Mouse (Mus musculus) kidney, adult 2 months (tissue): ENCODE results near the gene Gm20795. TPM values are rescaled to one million over a fixed set of nuclear protein-coding genes. Genes with fewer than 3 reads are reported as not detected.
"Not testable (repeated sequence)": the region's sequence is repeated elsewhere in the genome, so short reads cannot be mapped to it uniquely, and the experiment has no call there.

Experiments used
- DNase-seq: peaks from one replicate; pipeline ENCODE4 v3.0.0; 2021
- H3K27ac ChIP-seq: fragments of 200-500 bp; 2 replicates; pipeline ENCODE4 v1.5.1; 2012; ENCODE audit warnings: low read depth, low read length, control low read depth, inconsistent platforms; ENCODE audit not compliant: insufficient read depth
- H3K27me3 ChIP-seq: fragments of 200-500 bp; replicated peaks from 2 replicates; pipeline ENCODE4 v1.6.1; 2012; ENCODE audit warnings: mild to moderate bottlenecking, moderate library complexity, low read length, inconsistent platforms; ENCODE audit not compliant: control insufficient read depth, insufficient read depth
- H3K36me3 ChIP-seq: fragments of 200-500 bp; 2 replicates; pipeline ENCODE4 v1.6.1; 2012; ENCODE audit warnings: mild to moderate bottlenecking, moderate library complexity, low read length, inconsistent platforms; ENCODE audit not compliant: control insufficient read depth, insufficient read depth
- H3K4me1 ChIP-seq: fragments of 200-500 bp; 2 replicates; pipeline ENCODE4 v1.6.1; 2011; ENCODE audit warnings: low read length; ENCODE audit not compliant: control insufficient read depth, insufficient read depth
- H3K4me3 ChIP-seq: fragments of 200-500 bp; 2 replicates; pipeline ENCODE4 v1.5.1; 2011; ENCODE audit warnings: mild to moderate bottlenecking, low read depth, low read length, control low read depth; ENCODE audit not compliant: insufficient read depth
- WGBS: fragments of 180-500 bp; shearing (Covaris S2); methylation state at CpG from one replicate; pipeline ENCODE4 v1.1.7; 2018; 5-methylcytosine and 5-hydroxymethylcytosine counted together
- polyA plus RNA-seq: library from polyadenylated mRNA; depleted of rRNA; stranded (reverse); fragments of >200 nt; gene quantifications from 2 replicates; pipeline ENCODE4 v1.2.3, GENCODE M21; 2012; rRNA removed

The Gm20795 gene
- not detected in 2 replicates for polyA plus RNA-seq

GRCm38 (mm10) chrY:40804614-40805013 is at the start of gene Gm20795:
TSS of gene Gm20795 (plus strand) at chrY:40804914.
- H3K27me3 ChIP-seq, H3K4me1 ChIP-seq, H3K4me3 ChIP-seq, H3K27ac ChIP-seq, DNase-seq, H3K36me3 ChIP-seq: not testable (repeated sequence)

- WGBS = no CpG with 5 or more reads among the region's 3 CpGs
- DNase-seq = not testable (repeated sequence)
Observed at GRCm38 (mm10) chrY:40775665-40776064, 29.0 kb upstream of the Gm20795 start, which contains the start of gene Gm21797. TSS of gene Gm21797 (minus strand) at chrY:40775765.

More at GRCm38 (mm10) chrY:40775665-40776064, 29.0 kb upstream of the Gm20795 start, which contains the start of gene Gm21797:
- not testable (repeated sequence) for H3K4me3 ChIP-seq, H3K36me3 ChIP-seq, H3K27me3 ChIP-seq, H3K4me1 ChIP-seq, H3K27ac ChIP-seq

Other genes starting within 250 kb of the Gm20795 start
- not detected in 2 replicates for gene Gm21852, start 152.9 kb upstream of the Gm20795 start, polyA plus RNA-seq
- not detected in 2 replicates for gene Gm21797, start 29.1 kb upstream of the Gm20795 start, polyA plus RNA-seq